Mouse (Mus musculus) limb, embryonic 11.5 days (tissue): ENCODE measurements around the gene Tsc22d3. TPM values are rescaled to one million over a fixed set of nuclear protein-coding genes. Genes with fewer than 3 reads are reported as not detected.

Experiments used
- ATAC-seq: fragments of 200-750 bp; cut with Nextera tagmentation; 2 replicates; pipeline ENCODE4 v1.8.0; 2017; ENCODE audit warnings: low read depth; ENCODE audit not compliant: insufficient number of reproducible peaks, low FRiP score, low TSS enrichment
- DNase-seq: peaks from one replicate; pipeline ENCODE4 v3.0.0-alpha.2; 2015; ENCODE audit warnings: low spot score
- H3K27ac ChIP-seq: fragments of 300-500 bp; sonication (generic); replicated peaks from 2 replicates; pipeline ENCODE4 v1.5.1; 2014; ENCODE audit warnings: low read depth, mild to moderate bottlenecking, low read length
- H3K27me3 ChIP-seq: fragments of 300-500 bp; sonication (generic); 2 replicates; pipeline ENCODE4 v1.6.1; 2014; ENCODE audit warnings: mild to moderate bottlenecking, low read length, mixed read lengths; ENCODE audit not compliant: control insufficient read depth, insufficient read depth
- H3K36me3 ChIP-seq: fragments of 300-500 bp; sonication (generic); 2 replicates; pipeline ENCODE4 v1.6.1; 2014; ENCODE audit warnings: mild to moderate bottlenecking, low read length, moderate library complexity, mixed read lengths; ENCODE audit not compliant: control insufficient read depth, insufficient read depth
- H3K4me1 ChIP-seq: fragments of 300-500 bp; sonication (generic); 2 replicates; pipeline ENCODE4 v1.6.1; 2014; ENCODE audit warnings: low read length, mixed read lengths; ENCODE audit not compliant: control insufficient read depth, insufficient read depth
- H3K4me2 ChIP-seq: fragments of 300-500 bp; sonication (generic); 2 replicates; pipeline ENCODE4 v1.6.1; 2014; ENCODE audit warnings: low read depth, mild to moderate bottlenecking, moderate library complexity; ENCODE audit not compliant: severe bottlenecking
- H3K4me3 ChIP-seq: fragments of 300-500 bp; sonication (generic); 2 replicates; pipeline ENCODE4 v1.5.1; 2014; ENCODE audit warnings: low read depth, low read length
- H3K9ac ChIP-seq: fragments of 300-500 bp; sonication (generic); 2 replicates; pipeline ENCODE4 v1.6.1; 2014; ENCODE audit warnings: mild to moderate bottlenecking, low read length
- H3K9me3 ChIP-seq: fragments of 300-500 bp; sonication (generic); 2 replicates; pipeline ENCODE4 v1.6.1; 2016; ENCODE audit warnings: low read length; ENCODE audit not compliant: control insufficient read depth
- WGBS: fragments of 180-500 bp; shearing (Covaris S2); extraction: QIAGEN DNeasy Blood & Tissue Kit; methylation state at CpG from one replicate; pipeline ENCODE4 v1.1.7; 2014; 5-methylcytosine and 5-hydroxymethylcytosine counted together
- polyA plus RNA-seq: library from polyadenylated mRNA; unstranded; fragments of >200 nt; fragmentation: Nextera tagmentation; extraction: Ambion mirVana; gene quantifications from 2 replicates; pipeline ENCODE4 v1.2.1, GENCODE M21; 2014

The Tsc22d3 gene
- polyA plus RNA-seq, 1 experiment from 2014 or later, result 124 TPM

DNA sequence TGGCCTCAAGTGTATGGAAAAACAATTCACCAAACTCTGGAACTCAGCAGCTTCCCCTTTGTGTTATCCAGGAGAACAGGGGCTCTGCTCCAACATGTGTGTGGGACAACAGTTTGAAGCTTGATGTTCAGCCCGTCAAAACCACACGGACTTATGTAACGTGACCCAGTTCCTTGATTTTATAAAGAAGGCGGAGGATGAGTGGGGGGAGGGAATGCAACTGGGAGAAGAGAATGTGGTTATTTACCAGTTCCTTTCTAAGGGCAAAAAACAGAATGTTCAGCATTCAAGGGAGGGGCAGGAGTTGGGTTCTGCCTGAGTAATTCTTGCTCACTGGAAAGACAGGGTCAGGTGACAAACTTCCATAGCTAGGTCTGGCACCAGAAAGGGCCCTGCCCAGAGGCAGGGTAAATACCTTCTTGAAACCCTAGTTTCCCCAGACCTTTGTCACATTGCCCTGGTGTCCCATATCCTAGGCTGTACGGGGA, 71.3 kb downstream of the Tsc22d3 start:
- H3K4me1 ChIP-seq, result no peaks in the 10 kb centered on the region
- H3K4me3 ChIP-seq, result no peak overlapping the region
- DNase-seq, result no peak
- no peaks in the 10 kb centered on the region; the same call in 1 of the 2 replicates for H3K27me3 ChIP-seq
- no peak overlapping the region for H3K9ac ChIP-seq
- H3K4me2 ChIP-seq, result no peak overlapping the region
- WGBS, result 62% methylated on average over 5 of the region's 5 CpGs
- no peak for ATAC-seq
- H3K27ac ChIP-seq, result no peak overlapping the region
- H3K9me3 ChIP-seq, result no peaks in the 10 kb centered on the region
- H3K36me3 ChIP-seq, result no peaks in the 10 kb centered on the region

DNA sequence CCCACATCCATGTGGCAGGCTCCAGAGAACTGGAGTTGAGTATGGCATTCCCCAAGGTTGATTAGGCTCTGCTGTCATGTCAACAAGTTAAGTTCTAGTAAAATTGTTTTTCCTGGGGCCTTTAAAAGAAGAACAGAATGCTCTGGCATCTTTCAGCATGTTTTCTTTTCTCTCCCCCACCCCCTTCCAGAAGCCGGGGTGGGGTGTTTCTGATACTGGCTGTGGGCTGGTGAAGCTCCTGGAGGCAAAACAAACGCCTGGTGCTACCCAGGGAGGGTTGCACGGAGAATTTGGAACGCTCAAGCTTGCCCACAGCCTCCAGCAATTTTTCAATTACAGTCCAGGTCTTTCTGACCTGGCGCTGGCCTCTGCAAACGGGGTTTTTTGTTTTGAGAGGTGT, 73.2 kb downstream of the Tsc22d3 start:
- H3K4me2 ChIP-seq, result no peak overlapping the region
- peaks cover 2% of the 10 kb centered on the region; the same call in 1 of the 2 replicates for H3K27me3 ChIP-seq
- 43% methylated on average over 6 of the region's 6 CpGs for WGBS

DNA sequence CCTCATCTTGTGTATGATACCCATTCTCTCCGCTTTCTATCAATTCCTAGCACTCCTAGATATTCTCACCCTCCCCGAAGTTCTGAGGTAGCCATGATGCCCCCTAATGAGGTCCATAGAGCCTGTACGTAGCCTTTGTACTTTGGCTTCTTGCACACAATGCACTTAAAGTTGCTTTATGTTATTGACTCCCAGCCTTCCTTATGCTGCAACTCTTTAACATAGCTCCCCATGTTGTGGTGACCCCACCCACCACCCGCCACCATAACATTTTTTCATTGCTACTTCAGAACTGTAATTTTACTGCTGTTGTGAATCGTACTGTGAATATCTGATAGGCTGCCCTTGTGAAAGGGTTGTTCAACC, 74.2 kb downstream of the Tsc22d3 start:
- no peak for DNase-seq
- no peak for ATAC-seq
- Histone ChIP-seq H3K36me3 (no peaks in the 10 kb centered on the region), H3K4me3 (no peak overlapping the region), H3K4me1 (no peaks in the 10 kb centered on the region), H3K9ac (no peak overlapping the region), H3K9me3 (no peaks in the 10 kb centered on the region), H3K4me2 (no peak overlapping the region), H3K27ac (no peak overlapping the region), H3K27me3 (peaks cover 2% of the 10 kb centered on the region; the same call in 1 of the 2 replicates)
- whole genome bisulfite sequencing, result 93% methylated on average over 5 of the region's 5 CpGs

More for the DNA sequence above, 73.2 kb downstream of the Tsc22d3 start:
- DNase-seq, result no peak
- Histone ChIP-seq H3K9ac (no peak overlapping the region), H3K27ac (no peak overlapping the region), H3K9me3 (no peaks in the 10 kb centered on the region), H3K4me3 (no peak overlapping the region), H3K4me1 (no peaks in the 10 kb centered on the region), H3K36me3 (no peaks in the 10 kb centered on the region)
- ATAC-seq, result no peak

DNA sequence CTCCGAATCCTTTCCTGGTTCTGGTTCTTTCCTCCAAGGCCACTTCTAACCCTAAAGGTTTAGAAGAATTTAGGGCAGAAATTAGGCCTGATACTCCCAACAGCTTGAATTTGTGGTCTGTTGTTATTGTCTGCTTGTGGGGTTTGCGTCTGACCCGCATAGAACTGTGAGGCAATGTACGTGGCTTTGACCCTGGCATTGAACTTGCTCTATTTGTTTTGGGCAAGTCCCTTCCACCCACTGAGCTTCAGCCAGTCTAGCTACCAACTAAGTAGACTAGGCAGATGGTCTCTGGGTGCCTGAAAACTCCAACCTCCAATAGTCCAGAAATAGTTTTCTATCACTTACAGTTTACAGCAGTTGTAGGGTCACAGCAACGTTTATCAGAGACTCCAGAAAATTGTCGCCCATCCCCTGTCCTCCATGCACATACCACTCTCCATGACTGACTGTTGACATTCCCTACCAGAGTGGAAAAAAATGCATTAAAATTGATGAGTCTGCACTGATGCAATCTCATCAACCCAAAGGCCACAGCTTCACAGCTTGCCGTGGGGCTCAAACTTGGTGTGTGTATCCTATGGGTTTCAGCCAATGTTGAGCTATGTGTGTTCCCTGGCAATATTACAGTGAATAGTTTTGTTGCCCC, 74.7 kb downstream of the Tsc22d3 start:
- Histone ChIP-seq H3K4me3 (no peak overlapping the region), H3K36me3 (no peaks in the 10 kb centered on the region), H3K4me2 (no peak overlapping the region), H3K4me1 (no peaks in the 10 kb centered on the region), H3K9ac (no peak overlapping the region), H3K9me3 (no peaks in the 10 kb centered on the region), H3K27me3 (peaks cover 2% of the 10 kb centered on the region; the same call in 1 of the 2 replicates), H3K27ac (no peak overlapping the region)
- DNase-seq, result no peak
- 91% methylated on average over 7 of the region's 7 CpGs for WGBS
- ATAC-seq, result no peak

DNA sequence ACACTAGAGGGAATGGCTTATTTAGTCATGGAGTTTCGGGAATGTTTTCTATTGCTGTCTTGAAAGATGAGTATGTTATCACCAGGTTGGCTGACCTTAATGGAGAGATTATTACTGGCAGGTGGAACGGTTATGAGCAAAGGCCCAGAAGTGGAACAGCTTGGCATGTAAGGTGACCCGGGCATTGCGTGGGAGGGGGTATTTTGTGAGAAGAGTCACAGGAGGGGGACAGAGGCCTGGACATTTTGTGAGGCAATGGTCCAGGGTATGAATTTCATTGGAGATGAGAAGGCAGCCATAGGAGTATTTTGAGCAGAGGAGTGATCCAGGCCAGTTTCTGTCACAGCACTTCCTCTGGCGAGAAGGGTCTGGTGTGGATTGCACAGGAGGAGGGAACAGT, 76.2 kb downstream of the Tsc22d3 start:
- H3K4me3 ChIP-seq, result no peak overlapping the region
- 84% methylated on average over 5 of the region's 5 CpGs for WGBS
- H3K27me3 ChIP-seq, result peaks cover 2% of the 10 kb centered on the region; the same call in 1 of the 2 replicates
- H3K9me3 ChIP-seq, result no peaks in the 10 kb centered on the region
- no peaks in the 10 kb centered on the region for H3K36me3 ChIP-seq
- H3K4me1 ChIP-seq, result no peaks in the 10 kb centered on the region
- no peak overlapping the region for H3K4me2 ChIP-seq
- DNase-seq (no peak), ATAC-seq (no peak)
- H3K27ac ChIP-seq, result no peak overlapping the region
- no peak overlapping the region for H3K9ac ChIP-seq

DNA sequence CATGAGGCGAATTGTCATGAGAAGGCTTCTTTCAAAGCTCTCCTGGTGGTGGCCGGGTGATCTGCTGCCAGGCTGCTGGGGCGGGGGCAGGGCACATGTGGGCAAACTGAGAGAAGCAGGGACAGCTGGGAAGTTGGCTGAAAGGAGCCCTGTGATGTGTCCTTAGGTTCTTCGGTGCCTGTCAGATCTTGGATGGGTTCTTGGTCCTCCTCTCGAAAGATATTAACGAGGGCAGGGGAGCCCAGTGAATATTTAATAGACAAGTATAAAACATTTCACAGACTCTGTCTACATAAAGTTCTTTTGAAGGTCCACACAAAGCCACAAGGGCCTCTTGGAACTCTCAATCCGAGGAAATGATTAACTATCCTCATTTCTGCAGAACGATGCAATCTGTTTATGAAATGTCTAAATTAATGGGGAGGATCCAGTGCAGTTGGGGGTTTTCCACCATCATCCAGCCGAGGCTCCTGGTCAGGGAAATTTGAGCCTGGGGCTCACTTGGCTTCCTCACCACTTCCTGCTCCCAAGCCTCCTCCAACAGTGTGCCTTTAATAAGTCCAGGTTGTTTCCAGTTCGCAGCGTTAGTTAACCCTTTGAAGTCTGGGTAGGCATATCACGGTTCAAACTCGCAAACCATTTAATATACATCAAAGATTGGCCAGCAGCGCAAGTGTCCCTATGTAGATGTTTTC, 78.2 kb downstream of the Tsc22d3 start:
- 49% methylated on average over 14 of the region's 14 CpGs for whole genome bisulfite sequencing
- Histone ChIP-seq H3K9me3 (no peaks in the 10 kb centered on the region), H3K9ac (no peak overlapping the region), H3K27ac (no peak overlapping the region), H3K27me3 (peaks cover 2% of the 10 kb centered on the region; the same call in 1 of the 2 replicates), H3K4me3 (no peak overlapping the region), H3K36me3 (no peaks in the 10 kb centered on the region), H3K4me2 (no peak overlapping the region), H3K4me1 (no peaks in the 10 kb centered on the region)
- ATAC-seq (no peak), DNase-seq (peak; percentile 25)

DNA sequence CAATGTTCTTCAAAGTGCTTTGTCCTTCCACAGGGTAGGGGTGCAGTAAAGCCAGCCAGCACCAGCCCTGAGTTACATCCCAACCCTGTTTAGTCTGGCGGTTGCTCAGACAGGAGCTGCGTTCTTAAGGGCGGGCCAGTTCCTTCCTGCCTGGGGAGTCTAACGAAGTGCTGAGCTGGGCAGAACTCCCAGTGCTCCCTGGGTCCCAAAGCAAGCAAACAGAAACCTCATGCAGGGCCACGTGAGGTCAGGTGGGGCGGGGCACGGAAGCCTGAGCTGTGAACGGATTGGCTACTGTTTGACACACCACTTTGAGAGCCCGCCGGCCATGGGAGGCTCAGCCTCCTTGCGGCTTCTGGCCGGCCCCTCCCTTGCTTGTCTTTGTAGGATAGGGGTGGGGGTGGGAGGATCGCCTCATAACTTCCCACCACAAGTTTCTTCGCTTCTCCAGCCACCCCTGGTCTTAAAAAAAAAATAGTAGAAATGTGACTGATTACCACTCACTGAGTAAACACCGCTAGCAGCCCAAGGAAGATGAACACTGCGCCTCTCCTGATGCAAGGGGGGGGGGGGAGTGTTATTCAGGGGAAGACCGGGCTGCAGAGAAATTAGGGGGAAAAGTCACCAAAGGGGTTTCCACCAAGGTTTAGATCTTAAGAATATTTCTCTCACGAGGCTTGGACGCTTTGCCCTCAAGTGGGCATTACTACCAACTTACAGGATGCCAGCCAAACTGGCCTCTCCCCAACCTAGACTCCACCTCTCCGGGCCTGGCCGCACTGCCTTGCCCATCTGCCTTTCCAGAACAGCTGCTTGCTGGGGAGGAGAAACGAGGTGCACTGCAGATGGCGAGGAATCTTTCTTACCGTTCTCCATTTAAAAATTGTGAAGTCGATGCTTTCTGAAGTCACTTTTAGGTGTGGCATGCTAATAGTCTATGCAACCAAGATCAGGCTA, 80.0 kb downstream of the Tsc22d3 start:
- H3K4me3 ChIP-seq, result no peak overlapping the region
- no peaks in the 10 kb centered on the region for H3K36me3 ChIP-seq
- peak overlapping the region; percentile 21 for H3K4me2 ChIP-seq
- DNase-seq (peak; percentile 82), ATAC-seq (peak; percentile 88)
- H3K27ac ChIP-seq, result no peak overlapping the region
- no peaks in the 10 kb centered on the region for H3K9me3 ChIP-seq
- H3K27me3 ChIP-seq, result 0 out of 2 replicates have a peak, but pooled peaks cover 2% of the 10 kb centered on the region
- no peak overlapping the region for H3K9ac ChIP-seq
- 21% methylated on average over 25 of the region's 25 CpGs for WGBS
- no peaks in the 10 kb centered on the region for H3K4me1 ChIP-seq

DNA sequence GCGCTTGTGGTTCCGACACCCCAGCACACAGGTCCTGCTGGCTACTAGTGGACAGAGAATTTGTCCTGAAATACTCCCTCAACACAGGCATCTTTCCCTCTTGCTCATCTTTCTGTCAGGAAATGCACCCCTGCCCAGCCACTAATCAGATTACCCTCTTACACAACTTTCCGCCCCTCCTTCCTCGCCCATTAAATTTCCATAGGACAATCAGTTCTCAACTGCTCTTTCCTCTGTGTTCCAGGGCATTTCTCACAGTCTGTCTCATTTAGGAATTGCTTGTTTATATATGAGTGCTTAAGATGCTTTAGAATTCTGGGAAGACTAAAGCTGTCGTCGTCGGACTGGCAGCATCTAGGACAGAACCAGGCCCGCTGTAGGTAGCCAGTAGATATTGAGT, 82.1 kb downstream of the Tsc22d3 start:
- ATAC-seq (no peak), DNase-seq (no peak)
- Histone ChIP-seq H3K4me3 (no peak overlapping the region), H3K27ac (no peak overlapping the region), H3K4me1 (no peaks in the 10 kb centered on the region), H3K4me2 (no peak overlapping the region), H3K27me3 (peaks cover 10% of the 10 kb centered on the region; the same call in 1 of the 2 replicates), H3K9me3 (no peaks in the 10 kb centered on the region), H3K36me3 (no peaks in the 10 kb centered on the region), H3K9ac (no peak overlapping the region)
- 87% methylated on average over 8 of the region's 8 CpGs for WGBS
